Mouse (Mus musculus) MEL (cell line): ENCODE results near the gene AU021092.

Experiments used
- CTCF ChIP-seq, 3 experiments: IDR thresholded peaks in 2 of 3; conservative IDR thresholded peaks in 1 of 3; 2 replicates each; pipeline ENCODE4 v1.5.1; 2011 to 2012; ENCODE audit warnings: low read length in 3 of 3, low read depth in 2 of 3, mild to moderate bottlenecking in 2 of 3, improper control_type of control experiment in 1 of 3, inconsistent platforms in 1 of 3, mixed read lengths in 1 of 3, moderate library complexity in 1 of 3; ENCODE audit not compliant: control insufficient read depth in 1 of 3, insufficient read depth in 1 of 3, poor library complexity in 1 of 3, severe bottlenecking in 1 of 3
- EP300 ChIP-seq, 2 experiments: IDR thresholded peaks; 2 replicates each; pipeline ENCODE4 v1.6.1; 2011; ENCODE audit warnings: improper control_type of control experiment in 2 of 2, low read length in 2 of 2, low read depth in 1 of 2, mild to moderate bottlenecking in 1 of 2
- MAX ChIP-seq: IDR thresholded peaks from 2 replicates; pipeline ENCODE4 v1.6.1; 2011; ENCODE audit warnings: low read length, improper control_type of control experiment
- TAL1 ChIP-seq: IDR thresholded peaks from 2 replicates; pipeline ENCODE4 v1.6.1; 2012; ENCODE audit warnings: mild to moderate bottlenecking, inconsistent platforms, low read length, moderate library complexity, mixed read lengths
- USF1 ChIP-seq: IDR thresholded peaks from 2 replicates; pipeline ENCODE4 v1.6.1; 2014; ENCODE audit warnings: low read depth, mild to moderate bottlenecking, inconsistent platforms, low read length, improper control_type of control experiment, moderate library complexity

DNA sequence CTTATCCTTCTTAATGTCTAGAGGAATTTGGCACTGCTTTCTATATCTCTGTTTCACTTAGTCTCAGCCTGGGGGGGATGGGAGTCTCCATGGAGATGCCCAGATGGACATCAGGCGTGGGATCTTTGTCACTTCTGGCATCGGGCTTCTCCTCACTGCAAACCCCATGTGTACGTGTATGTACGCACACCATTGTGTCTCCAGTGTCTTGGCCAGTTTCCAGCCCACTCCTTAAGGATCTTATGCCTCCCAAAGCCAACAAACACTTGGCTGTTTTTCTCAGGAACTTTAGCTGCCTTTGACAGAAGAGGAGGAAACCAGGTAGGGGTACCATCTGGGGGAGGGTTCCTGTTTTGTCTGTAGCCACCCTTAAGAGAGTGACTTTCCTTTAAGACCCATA, 696 bp downstream of the AU021092 start:
- no peak for TF ChIP-seq USF1
- TF ChIP-seq EP300 (IDR thresholded peaks at IDR 0.05; ENCODE audit: low read depth in 1 of 2, low read length in 2 of 2), result no peak
- no peak for TF ChIP-seq CTCF (IDR thresholded peaks at IDR 0.05 in 2 of 3, conservative IDR thresholded peaks at IDR 0.05 in 1 of 3; ENCODE audit: control insufficient read depth in 1 of 3, insufficient read depth in 1 of 3, low read depth in 2 of 3, low read length in 3 of 3, poor library complexity in 1 of 3, severe bottlenecking in 1 of 3)
- TF ChIP-seq MAX, result no peak
- TF ChIP-seq TAL1, result no peak
